Mouse (Mus musculus) adrenal gland, postnatal 14 days (tissue): ENCODE measurements around the gene Pcare. TPM values are rescaled to one million over a fixed set of nuclear protein-coding genes. Genes with fewer than 3 reads are reported as not detected.
"Not testable (repeated sequence)": the region's sequence is repeated elsewhere in the genome, so short reads cannot be mapped to it uniquely, and the experiment has no call there.

Source experiments
- DNase-seq: peaks from one replicate; pipeline ENCODE4 v3.0.0; 2021; ENCODE audit warnings: mixed read lengths
- long read RNA-seq, 2 experiments: library from polyadenylated mRNA; stranded (forward); transcript quantifications; one replicate each; pipeline ENCODE4 v2.0.0; 2021
- total RNA-seq: library from RNA; stranded (reverse); gene quantifications from 2 replicates; pipeline ENCODE4 v1.2.3, GENCODE M21; 2021

The Pcare gene
- total RNA-seq, result not detected in 2 replicates
- long read RNA-seq, experiment 1, result 0 reads
- long read RNA-seq, experiment 2, result 0 reads

- DNase-seq, result no peak
Measured at GRCm38 (mm10) chr17:71752831-71753230, at the start of gene Pcare. Gene Pcare (minus strand): TSS chr17:71752894.

- peak; percentile 45 for DNase-seq
Measured at GRCm38 (mm10) chr17:71795521-71796205, 43.0 kb upstream of the Pcare start.

DNA sequence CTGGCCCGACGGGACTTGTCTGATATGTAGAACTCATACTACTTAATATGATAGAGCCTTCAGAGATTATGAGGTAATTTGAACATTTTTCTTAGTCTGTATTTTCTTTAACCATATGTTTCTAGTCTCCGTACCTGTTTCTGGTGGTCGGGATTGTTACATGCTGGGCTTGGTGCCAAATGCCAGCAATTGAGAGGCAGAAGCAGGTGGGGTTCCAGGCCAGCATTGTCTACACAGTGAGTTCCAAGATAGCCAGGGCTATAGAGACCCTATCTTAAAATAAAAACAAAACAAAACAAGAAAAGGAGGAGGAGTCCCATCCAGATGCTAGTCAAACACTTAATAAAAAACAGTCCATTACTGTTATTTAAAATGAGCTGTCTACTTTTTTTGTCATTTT lies 38.9 kb upstream of the Pcare start:
- DNase-seq, result no peak

DNA sequence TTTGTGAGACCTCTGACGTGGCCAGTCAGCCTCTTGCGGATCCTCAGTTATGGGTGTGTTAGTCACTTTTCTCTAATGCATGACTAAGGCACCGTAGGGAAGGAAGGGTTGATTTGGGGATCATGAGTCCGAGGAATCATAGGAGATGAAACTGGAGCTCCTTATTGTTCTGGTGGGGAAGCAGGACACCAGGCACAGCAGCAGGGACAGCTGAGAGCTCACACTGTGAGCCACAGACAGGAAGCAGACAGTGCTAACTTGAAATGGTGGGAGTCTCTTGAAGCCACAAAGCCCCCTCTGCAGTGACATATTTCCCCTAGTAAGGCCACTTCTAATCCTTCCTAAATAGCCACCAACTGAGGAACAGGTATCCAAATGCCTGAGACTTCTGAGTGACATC lies 38.4 kb upstream of the Pcare start:
- DNase-seq, result no peak

DNA sequence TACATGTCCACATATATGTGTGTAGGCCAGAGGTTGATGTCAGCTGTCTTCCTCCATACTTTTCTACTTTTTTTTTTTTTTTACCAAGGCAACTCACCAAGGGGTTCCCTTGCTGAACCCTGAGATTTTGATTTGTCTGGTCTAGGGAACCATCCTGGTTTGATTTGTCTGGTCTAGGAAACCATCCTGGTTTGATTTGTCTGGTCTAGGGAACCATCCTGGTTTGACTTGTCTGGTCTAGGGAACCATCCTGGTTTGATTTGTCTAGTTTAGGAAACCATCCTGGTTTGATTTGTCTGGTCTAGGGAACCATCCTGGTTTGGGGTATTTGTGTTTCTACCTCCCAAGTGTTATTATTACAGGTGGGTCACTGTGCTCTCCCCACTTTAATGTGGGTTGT lies 33.8 kb upstream of the Pcare start:
- no peak for DNase-seq

- DNase-seq, result peak; percentile 9
Measured at GRCm38 (mm10) chr17:71783366-71783735, 30.7 kb upstream of the Pcare start.

DNA sequence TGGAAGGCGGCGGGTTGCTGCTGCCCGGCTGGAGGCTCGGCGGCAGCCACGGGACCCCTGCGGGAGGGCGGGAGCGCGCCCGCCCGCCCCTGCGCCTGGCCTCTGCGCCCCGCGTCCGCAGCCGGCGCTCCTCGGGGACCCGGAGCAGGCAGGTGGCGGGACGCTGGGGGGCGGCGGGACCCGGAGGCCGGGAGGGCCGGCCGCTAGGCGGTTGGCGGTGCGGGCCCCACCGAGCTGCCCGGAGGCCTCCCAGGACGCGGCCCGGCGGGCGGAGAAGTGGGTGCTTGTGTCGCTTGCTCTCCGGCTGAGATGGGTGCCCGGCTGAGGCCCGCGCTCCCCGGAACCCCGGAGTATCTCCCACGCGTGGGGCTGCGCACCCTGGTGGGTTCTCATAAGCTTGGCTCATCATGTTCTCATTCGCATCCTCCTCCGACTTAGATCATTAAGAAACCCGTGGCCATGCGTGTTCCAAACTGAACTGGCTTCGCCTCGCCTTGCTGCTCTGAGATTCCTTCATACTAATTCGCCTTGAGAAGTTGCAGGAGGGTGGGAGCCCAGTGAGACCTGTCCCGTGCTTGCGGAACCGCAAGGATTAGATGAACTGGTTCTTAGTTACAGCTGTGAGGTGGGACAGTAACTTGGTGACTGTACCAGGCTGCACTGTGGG lies 30.1 kb upstream of the Pcare start:
- DNase-seq, result peak; percentile 50

DNA sequence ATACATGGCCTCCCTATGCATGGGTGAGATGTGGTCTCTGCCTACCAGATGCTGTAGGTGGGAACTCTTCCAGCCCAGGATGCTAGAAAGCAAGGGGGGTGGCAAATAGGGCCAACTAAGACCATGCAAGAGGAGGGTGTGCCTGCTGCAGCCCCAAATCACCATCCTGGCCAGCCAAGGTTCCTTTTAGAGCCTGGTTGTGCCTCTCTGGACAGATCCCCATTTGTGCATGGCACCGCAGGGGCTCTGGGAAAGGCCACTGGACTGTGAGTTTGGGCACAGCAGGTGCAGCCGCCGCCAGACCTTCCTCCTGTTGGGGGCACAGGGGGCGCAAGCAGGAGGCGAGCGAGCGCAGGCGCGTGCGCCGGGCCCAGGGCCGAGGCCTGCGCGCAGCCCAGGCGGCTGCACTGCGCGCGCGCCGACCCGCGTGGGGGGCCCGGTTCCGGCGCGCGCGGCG lies 29.6 kb upstream of the Pcare start:
- peak; percentile 34 for DNase-seq

- DNase-seq, result no peak
Measured at GRCm38 (mm10) chr17:71780945-71781344, 28.3 kb upstream of the Pcare start.

DNA sequence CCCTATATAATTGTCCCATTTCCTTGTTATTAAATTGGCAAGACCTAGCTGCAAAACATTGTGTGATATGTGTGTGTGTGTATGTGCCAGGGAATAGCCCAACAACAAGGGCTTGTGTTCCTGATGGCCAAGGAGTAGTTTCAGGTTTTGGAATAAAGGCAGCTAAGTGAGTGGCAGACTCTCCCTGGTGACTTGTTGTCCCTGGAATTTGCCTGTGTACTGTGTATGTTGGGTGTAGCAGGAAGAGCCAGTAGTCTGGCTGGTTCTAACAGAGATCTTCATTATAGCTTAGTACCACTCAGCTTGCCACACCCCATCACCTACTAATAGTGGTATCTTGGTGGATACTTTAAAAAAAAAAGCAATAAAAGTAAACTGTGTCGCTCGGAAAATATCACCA lies 27.8 kb upstream of the Pcare start:
- DNase-seq, result no peak

DNA sequence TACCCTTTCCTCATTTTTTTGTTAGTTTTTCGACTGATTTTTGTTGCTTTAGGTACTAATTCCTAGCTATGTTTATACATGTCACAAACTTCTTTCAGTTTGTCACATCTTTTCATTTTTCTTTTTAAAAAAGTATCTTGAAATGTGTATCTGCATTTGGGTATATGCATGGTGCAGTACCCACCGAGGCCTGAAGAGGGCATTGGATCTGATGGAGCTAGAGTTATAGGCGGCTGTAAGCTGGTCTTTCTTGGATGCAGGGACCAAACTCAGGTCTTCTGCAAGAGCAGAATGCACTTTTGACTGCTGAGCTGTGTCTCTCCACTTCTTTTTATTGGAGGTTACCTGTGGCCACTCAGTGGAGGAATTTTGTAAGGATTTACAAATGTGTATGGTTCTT lies 26.0 kb upstream of the Pcare start:
- DNase-seq, result no peak

- no peak for DNase-seq
Measured at GRCm38 (mm10) chr17:71775279-71775678, 22.6 kb upstream of the Pcare start.

- DNase-seq, result no peak
Measured at GRCm38 (mm10) chr17:71774173-71774572, 21.5 kb upstream of the Pcare start.

DNA sequence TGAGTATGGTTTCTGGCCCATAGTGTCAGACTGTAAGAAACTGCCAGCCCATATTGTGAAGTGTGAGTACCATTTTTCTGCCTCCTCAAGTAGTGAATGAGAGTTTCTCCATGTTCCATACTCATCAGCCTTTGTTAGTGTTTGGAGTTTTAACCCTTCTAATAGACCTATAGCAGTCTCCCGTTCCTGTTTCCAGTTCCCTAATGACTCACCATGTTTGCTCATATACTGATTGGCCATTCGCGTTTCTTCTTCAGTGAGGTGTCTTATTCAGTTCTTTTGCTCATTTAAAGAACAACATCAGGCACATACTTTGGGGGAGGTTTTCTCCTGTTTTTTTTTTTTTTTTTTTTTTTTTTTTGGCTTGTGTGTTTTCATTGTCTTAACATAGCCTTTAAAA lies 18.0 kb upstream of the Pcare start:
- DNase-seq, result no peak

- DNase-seq, result no peak
Measured at GRCm38 (mm10) chr17:71769564-71769963, 16.9 kb upstream of the Pcare start.

- DNase-seq, result not testable (repeated sequence)
Measured at GRCm38 (mm10) chr17:71768173-71768572, 15.5 kb upstream of the Pcare start, which contains the start of gene Clip4. Gene Clip4 (plus strand): TSS chr17:71768473.

GRCm38 (mm10) chr17:71760536-71760935 lies 7.8 kb upstream of the Pcare start:
- DNase-seq, result no peak

GRCm38 (mm10) chr17:71749616-71750168 lies 3.0 kb downstream of the Pcare start:
- no peak for DNase-seq

- no peak for DNase-seq
Measured at GRCm38 (mm10) chr17:71747561-71747960, 5.1 kb downstream of the Pcare start.

- no peak for DNase-seq
Measured at GRCm38 (mm10) chr17:71746114-71746513, 6.6 kb downstream of the Pcare start.

GRCm38 (mm10) chr17:71742935-71743334 lies 9.8 kb downstream of the Pcare start:
- no peak for DNase-seq

DNA sequence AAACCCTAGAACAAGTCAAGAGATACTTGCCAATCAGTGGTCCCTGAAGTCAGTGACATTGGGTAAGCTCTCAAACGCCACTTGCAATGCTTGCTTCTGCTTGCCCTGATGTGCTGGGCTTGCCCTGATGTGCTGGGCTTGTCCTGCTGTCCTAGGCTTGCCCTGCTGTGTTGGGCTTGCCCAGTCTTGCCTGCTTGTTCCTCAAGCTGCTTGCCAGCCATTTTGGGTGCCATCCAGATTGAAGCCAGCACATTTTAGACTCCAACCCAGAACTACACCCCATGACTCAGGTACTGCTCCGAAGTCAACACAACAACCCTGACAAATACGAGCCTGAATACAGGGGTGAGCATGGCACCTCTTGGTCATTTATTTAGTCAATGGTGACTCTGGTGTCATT lies 10.5 kb downstream of the Pcare start:
- no peak for DNase-seq

DNA sequence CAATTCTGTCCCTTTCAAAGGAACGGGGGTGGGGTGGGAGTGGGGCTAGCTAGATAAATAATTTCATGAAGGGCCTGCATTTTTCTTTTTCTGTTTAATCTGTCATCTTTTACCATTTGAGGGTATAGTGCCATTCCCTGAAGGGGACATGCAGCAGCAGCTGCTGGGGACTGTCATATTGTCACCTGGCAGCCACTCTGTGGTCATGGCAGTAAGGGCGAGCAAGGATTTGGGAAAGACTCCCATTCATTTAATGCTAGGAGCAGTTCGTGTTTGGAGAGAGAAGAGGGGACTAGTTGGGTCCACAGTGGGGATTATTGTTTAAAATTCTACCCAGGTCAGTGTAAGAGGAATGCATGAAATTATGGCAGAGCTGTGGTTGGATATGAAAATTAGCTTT lies 16.3 kb downstream of the Pcare start:
- DNase-seq, result no peak

DNA sequence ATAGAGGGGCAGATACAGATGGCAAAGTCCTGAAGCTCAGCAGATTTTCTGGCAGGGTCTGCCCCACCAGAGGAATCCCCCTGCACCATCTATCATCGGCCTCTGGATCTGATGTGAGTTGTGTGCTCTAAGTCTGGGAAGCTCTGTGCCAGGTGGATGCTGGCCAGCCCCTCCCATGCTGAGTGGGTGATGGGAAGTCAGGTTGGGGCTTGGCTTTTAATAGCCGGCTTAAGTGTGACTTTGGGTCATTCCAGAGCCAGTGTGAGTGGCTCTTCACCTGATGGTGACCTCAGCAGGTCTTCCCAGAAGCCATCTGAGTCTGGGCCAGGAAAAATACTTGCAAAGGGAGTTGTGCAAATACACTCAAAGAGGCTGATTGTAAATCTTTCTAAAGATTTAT lies 22.0 kb downstream of the Pcare start:
- DNase-seq, result no peak
